Mouse (Mus musculus): ENCODE results near the gene Zfp446.

- TF ChIP-seq TAL1 (IDR thresholded peaks at IDR 0.05; ENCODE audit: low read length) = peak; percentile 54; the same call in 2 of the 3 replicates
- no peak for TF ChIP-seq GATA1 (IDR thresholded peaks at IDR 0.05; ENCODE audit: low read length)
Observed at GRCm38 (mm10) chr7:12985724-12986123, 8.1 kb downstream of the Zfp446 start.
